Mouse (Mus musculus) regulatory T cell (primary cell): Measurements from ENCODE around the gene Borcs5.

ENCODE experiments used
- in situ Hi-C: fragments of 300-600 bp; cut with MboI, MseI; formaldehyde crosslinking; loops from one replicate; pipeline ENCODE4 v1.15.1; 2025; ENCODE audit warnings: high pct_unique_total_duplicates

Gene Borcs5

GRCm38 (mm10) chr6:134639210-134639609, at the start of gene Borcs5:
Borcs5 (plus strand) TSS chr6:134639510.
- in situ Hi-C loops = no loop called here

GRCm38 (mm10) chr6:134591614-134592013, 47.7 kb upstream of the Borcs5 start:
- in situ Hi-C loops = no loop called here

- in situ Hi-C loops = no loop called here
Observed at GRCm38 (mm10) chr6:134594569-134595442, 44.5 kb upstream of the Borcs5 start.

GRCm38 (mm10) chr6:134597651-134598229, 41.6 kb upstream of the Borcs5 start:
- in situ Hi-C loops = no loop called here

GRCm38 (mm10) chr6:134599239-134599638, 40.1 kb upstream of the Borcs5 start:
- in situ Hi-C loops = no loop called here

- in situ Hi-C loops = no loop called here
Observed at GRCm38 (mm10) chr6:134601130-134601529, 38.2 kb upstream of the Borcs5 start.

GRCm38 (mm10) chr6:134601766-134602165, 37.5 kb upstream of the Borcs5 start:
- in situ Hi-C loops = no loop called here

GRCm38 (mm10) chr6:134602371-134603003, 36.8 kb upstream of the Borcs5 start:
- in situ Hi-C loops = no loop called here

- in situ Hi-C loops = no loop called here
Observed at GRCm38 (mm10) chr6:134605196-134605595, 34.1 kb upstream of the Borcs5 start.

- in situ Hi-C loops = no loop called here
Observed at GRCm38 (mm10) chr6:134606540-134606939, 32.8 kb upstream of the Borcs5 start.

- in situ Hi-C loops = no loop called here
Observed at GRCm38 (mm10) chr6:134606949-134607746, 32.2 kb upstream of the Borcs5 start.

GRCm38 (mm10) chr6:134610380-134610779, 28.9 kb upstream of the Borcs5 start:
- in situ Hi-C loops = loop anchor here (10.0 kb wide), 2 partner anchors 116 to 656 kb away; no protein-coding TSS in a partner anchor

- in situ Hi-C loops = loop anchor here (10.0 kb wide), 2 partner anchors 117 to 657 kb away; no protein-coding TSS in a partner anchor
Observed at GRCm38 (mm10) chr6:134611896-134612295, 27.4 kb upstream of the Borcs5 start.

GRCm38 (mm10) chr6:134614322-134614721, 25.0 kb upstream of the Borcs5 start:
- in situ Hi-C loops = loop anchor here (10.0 kb wide), 2 partner anchors 120 to 660 kb away; no protein-coding TSS in a partner anchor

- in situ Hi-C loops = loop anchor here (5.0 to 10.0 kb wide), 3 partner anchors 120 to 660 kb away; no protein-coding TSS in a partner anchor
Observed at GRCm38 (mm10) chr6:134614723-134615648, 24.3 kb upstream of the Borcs5 start.

GRCm38 (mm10) chr6:134617589-134617988, 21.7 kb upstream of the Borcs5 start:
- in situ Hi-C loops = loop anchor here (5.0 to 10.0 kb wide), 3 partner anchors 123 to 663 kb away; no protein-coding TSS in a partner anchor

GRCm38 (mm10) chr6:134620129-134620528, 19.2 kb upstream of the Borcs5 start:
- in situ Hi-C loops = no loop called here

GRCm38 (mm10) chr6:134620846-134621551, 18.3 kb upstream of the Borcs5 start:
- in situ Hi-C loops = no loop called here

GRCm38 (mm10) chr6:134621552-134621949, 17.8 kb upstream of the Borcs5 start:
- in situ Hi-C loops = no loop called here
